Mouse (Mus musculus) CH12.LX (cell line): Measurements from ENCODE around the gene Nsd2.

ENCODE experiments used
- CTCF ChIP-seq, 2 experiments: IDR thresholded peaks in 1 of 2; conservative IDR thresholded peaks in 1 of 2; 2 replicates each; pipeline ENCODE4 v1.5.1; 2011 to 2012; ENCODE audit warnings: low read depth in 2 of 2, low read length in 2 of 2, improper control_type of control experiment in 1 of 2, inconsistent platforms in 1 of 2, mild to moderate bottlenecking in 1 of 2, moderate library complexity in 1 of 2
- ETS1 ChIP-seq: conservative IDR thresholded peaks from 2 replicates; pipeline ENCODE4 v1.6.1; 2012; ENCODE audit warnings: low read depth, mild to moderate bottlenecking, inconsistent platforms, low read length, improper control_type of control experiment, moderate library complexity
- HCFC1 ChIP-seq: IDR thresholded peaks from 2 replicates; pipeline ENCODE4 v1.6.1; 2012; ENCODE audit warnings: low read depth, mild to moderate bottlenecking, inconsistent platforms, low read length, improper control_type of control experiment
- MAX ChIP-seq: IDR thresholded peaks from 2 replicates; pipeline ENCODE4 v1.6.1; 2011; ENCODE audit warnings: low read length, improper control_type of control experiment
- MXI1 ChIP-seq: IDR thresholded peaks from 2 replicates; pipeline ENCODE4 v1.6.1; 2011; ENCODE audit warnings: mild to moderate bottlenecking, low read depth, low read length, improper control_type of control experiment
- NELFE ChIP-seq: IDR thresholded peaks from 2 replicates; pipeline ENCODE4 v1.6.1; 2011; ENCODE audit warnings: low read depth, low read length, improper control_type of control experiment
- NRF1 ChIP-seq: IDR thresholded peaks from 2 replicates; pipeline ENCODE4 v1.6.1; 2014; ENCODE audit warnings: low read depth, mild to moderate bottlenecking, inconsistent platforms, low read length, improper control_type of control experiment, moderate library complexity
- POLR2A ChIP-seq: IDR thresholded peaks from 2 replicates; pipeline ENCODE4 v1.6.1; 2011; ENCODE audit warnings: low read depth, mild to moderate bottlenecking, improper control_type of control experiment, low read length
- TCF12 ChIP-seq: IDR thresholded peaks from 2 replicates; pipeline ENCODE4 v1.6.1; 2014; ENCODE audit warnings: low read depth, mild to moderate bottlenecking, inconsistent platforms, low read length, improper control_type of control experiment
- ZC3H11A ChIP-seq: IDR thresholded peaks from 2 replicates; pipeline ENCODE4 v1.6.1; 2012; ENCODE audit warnings: low read depth, mild to moderate bottlenecking, inconsistent platforms, low read length, improper control_type of control experiment
- ZKSCAN1 ChIP-seq: IDR thresholded peaks from 2 replicates; pipeline ENCODE4 v1.6.1; 2012; ENCODE audit warnings: low read depth, inconsistent platforms, low read length, improper control_type of control experiment, borderline replicate concordance

DNA sequence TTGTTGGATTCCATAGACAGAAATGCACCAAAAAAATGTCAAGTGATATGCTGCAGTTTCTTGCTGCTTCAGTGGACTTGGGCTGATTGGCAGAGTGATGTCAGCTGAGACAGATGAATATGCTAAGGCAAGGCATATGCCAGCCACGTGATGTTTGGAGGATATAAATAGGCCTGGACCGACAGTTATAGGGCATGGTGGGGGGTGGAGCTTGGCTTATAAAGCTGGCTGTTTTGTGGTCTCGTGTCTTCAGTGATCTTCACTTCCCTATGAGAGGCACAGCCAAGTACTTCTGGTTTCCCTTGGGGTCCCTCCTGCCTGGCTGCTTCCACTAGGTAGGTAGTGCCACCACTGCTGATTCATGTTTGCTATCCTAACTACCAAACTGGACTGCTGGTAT is 117.9 kb downstream of the Nsd2 start:
- TF ChIP-seq POLR2A (no peak), CTCF (conservative IDR thresholded peaks at IDR 0.05 in 1 of 2, IDR thresholded peaks at IDR 0.05 in 1 of 2; ENCODE audit: low read depth in 2 of 2, low read length in 2 of 2) (no peak), MXI1 (no peak), NELFE (no peak), MAX (0 out of 2 replicates have a peak, but pooled peaks have one; percentile 24), HCFC1 (no peak), ZC3H11A (no peak), ZKSCAN1 (no peak), NRF1 (no peak), TCF12 (no peak), ETS1 (no peak)
